Mouse (Mus musculus) c-Kit-positive CD71-negative TER-119-negative erythroid progenitor cells, embryonic 14.5 days (primary cell): ENCODE data around the gene Cyren.

ENCODE experiments used
- DNase-seq: peaks from one replicate; pipeline ENCODE4 v3.0.0-alpha.2; 2013; ENCODE audit warnings: low read depth

The Cyren gene

DNA sequence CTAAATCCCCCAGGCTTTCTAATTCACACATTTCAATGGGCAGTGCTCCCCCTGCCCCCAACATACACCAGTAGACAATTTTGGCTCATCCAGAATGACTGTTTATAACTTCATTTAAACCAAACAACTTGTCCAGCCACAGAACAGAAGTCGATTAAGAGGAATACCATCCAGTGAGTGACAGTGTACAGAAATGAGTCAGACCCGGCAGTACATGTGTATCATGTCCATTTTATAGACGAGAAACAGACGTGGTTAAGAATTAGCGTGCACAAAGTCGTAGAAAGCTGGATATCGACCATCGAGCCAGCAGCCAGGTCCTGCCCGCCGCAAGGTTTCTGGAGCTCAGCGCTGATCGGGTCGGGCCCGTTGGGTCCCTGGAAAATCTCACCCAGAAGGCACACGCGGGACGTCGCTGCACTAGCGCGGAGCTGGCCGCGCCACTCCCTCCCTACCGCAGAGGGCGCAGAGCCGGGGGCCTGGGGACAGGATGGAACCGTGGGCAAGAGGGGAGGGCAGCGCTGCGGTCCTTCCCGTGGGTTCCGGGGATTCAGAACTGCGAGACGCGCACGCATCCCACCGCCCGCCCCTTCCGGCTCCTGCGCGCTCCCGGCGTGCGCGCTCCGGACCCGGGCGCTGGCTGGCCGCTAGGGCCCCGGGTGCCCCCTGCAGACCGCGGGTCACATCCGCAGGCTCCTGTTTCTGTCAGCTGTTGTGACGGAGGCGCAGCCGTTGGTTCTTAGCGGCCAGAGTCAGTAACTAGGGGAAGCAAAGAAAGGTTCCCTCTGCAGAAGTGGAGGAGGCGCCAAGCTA, at the start of gene Cyren:
TSS of gene Cyren (minus strand) at position 552 of the 813 bp plus-strand sequence.
- DNase-seq: peak; percentile 82

DNA sequence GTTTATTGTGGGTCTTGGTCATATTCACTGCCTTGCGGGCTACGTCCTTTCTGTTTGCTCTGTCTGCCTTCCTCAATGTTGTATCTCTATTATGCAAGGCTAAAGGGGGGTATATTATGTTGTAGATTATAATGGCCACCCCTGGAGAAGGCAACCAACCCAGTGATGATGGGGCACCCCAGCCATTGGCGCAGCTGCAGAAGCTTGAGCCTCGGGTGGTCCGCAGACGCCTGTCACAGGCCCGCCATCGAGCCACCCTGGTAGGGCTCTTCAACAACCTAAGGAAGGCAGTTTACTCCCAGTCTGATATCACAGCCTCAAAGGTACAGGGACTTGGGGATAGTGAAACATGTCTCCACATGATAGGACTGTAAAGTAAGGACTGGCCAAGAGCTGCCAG, 49.7 kb upstream of the Cyren start:
- DNase-seq: no peak

GRCm38 (mm10) chr6:34927156-34927555, 49.3 kb upstream of the Cyren start:
- DNase-seq: peak; percentile 50

DNA sequence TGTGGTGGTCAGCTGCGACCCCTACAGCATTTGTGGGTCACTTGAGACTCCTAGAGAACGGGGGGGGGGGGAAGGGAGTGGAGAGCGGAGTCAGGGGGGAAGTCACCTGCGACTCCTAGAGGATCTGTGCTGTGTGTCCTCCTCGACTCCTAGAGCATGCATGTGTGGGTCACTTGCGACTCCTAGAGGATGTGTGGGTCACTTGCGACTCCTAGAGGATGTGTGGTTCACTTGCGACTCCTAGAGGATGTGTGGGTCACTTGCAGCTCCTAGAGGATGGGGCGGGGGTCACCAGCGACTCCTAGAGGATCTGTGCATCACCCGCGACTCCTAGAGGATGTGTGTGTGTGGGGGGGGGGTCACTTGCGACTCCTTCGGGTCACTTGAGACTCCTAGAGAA, 44.1 kb upstream of the Cyren start:
- peak; percentile 49 for DNase-seq

- no peak for DNase-seq
These were observed 42.8 kb upstream of the Cyren start for GRCm38 (mm10) chr6:34920631-34921030.

DNA sequence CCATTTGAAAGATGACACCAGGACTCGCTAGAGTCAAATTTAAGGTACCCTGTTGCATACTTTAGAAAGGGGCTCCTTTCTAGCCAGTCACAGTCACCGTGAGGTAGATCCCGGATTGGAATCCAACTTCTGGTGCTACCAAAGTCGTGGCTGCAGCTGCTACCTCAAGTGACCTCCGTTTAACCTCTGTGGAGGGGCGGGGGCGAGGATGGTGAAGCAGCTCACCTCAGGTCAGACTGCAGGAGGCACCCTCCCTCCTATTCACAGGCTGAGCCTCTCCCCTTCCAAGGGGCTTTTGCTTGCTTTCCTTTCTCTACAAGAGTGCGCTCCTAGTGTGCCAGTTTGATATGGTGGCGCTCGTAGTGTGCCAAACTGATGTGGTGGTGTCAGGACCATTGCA, 42.1 kb upstream of the Cyren start, which contains the start of gene Stra8:
TSS of gene Stra8 (plus strand) at position 208 of the 400 bp plus-strand sequence.
- no peak for DNase-seq

DNA sequence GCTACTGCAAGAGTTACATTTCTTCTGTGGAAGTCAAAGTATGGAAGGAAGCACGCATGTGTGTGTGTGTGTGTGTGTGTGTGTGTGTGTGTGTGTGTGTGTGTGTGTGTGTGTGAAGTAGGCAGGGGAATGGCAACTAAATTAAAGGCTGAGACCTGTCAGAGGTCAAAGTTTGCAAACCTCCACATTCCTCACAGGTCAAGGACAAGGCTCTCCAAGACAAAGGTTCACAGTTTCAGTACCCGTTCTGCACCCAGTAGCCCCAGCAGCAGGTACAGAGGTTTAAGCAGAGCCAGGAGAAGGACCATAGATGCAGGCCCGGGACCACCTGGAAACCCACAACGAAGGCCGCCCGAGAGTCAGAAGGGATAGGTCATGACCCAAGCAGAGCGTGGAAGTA, 41.3 kb upstream of the Cyren start:
- DNase-seq: no peak

DNA sequence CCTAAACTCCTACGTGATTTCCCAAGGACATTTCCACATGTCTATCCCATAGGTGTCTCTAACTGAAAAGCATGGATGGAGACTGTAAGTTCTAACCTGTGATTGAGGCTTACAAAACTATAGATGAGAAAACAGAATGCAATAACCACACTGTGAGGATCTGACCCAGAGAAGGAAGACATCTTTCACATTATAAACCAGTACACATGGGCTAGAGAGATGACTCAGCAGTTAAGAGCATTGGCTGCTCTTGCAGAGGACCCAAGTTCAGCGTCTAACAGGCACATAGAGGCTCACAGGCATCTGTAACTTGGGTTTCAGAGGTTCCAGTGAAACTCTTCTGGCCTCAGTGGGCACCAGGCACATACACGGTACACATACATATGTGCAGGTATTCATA, 36.6 kb upstream of the Cyren start:
- no peak for DNase-seq

DNA sequence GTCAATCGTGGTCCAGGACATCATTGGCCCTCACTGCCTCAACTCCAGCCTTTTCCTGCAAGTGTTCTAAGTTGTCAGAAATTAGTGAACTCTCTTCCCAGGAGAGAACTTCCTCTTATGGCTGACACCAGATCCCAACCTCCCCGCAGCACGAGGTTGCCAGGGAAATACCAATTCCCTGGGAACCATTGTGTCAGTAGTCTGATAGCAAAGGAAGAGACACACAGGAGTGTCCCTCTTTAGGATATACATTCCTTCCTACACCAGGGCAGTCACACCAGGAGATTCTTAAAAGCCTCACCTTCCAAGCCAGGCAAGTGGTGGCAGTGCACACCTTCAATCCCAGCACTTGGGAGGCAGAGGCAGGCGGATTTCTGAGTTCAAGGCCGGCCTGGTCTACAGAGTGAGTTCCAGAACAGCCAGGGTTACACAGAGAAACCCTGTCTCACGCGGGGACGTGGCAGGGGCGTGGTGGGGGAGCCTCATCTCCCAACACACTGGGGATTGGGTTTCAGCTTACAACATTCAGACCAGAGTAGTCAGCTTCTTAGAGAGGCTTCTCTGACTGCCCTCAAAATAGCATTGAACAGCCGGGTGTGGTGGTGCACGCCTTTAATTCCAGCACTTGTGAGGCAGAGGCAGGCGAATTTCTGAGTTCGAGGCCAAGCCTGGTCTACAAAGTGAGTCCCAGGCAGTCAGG, 35.6 kb upstream of the Cyren start:
- no peak for DNase-seq

DNA sequence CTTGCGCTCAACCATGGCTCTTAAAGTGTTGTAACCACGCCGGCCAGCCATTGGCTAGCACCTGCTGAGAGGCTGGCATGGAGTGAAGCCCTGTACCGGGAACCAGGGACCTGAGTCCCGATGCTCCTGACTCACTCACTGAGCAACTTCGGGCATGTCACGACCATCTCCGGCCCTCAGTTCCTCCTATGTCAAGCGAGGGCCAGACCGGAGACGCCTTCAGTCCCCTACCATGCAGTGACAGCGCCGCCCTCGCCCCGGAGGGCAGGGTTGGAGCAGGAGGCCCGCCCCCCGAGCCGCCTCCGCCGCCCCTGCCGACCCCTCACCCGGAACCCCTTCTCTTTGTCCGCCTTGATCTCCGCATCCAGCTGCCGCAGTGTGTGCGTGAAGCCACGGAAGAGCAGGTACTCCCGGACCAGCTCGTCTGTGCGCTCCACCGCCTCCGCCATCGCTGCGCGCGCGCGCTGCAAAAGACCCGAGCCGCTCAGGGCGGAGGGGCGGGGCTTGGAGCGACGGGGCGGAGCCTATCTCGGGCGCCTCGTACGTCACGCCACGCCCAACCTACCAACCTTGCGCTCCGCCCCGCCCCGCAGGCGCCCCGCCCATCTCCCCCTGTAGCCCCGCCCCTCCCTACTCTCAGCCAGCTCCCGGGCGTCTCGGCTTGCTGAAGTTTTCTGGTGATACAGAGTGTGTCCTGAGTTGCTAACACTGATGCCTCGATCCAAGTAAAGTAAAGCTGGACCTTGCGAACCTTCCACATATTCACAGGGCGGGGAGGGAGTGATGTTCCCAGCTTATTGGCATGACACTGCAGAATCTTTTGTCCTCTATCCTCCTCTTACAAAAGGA, 32.7 kb upstream of the Cyren start, which contains the start of gene Wdr91:
TSS of gene Wdr91 (minus strand) at position 506 of the 849 bp plus-strand sequence.
- DNase-seq: peak; percentile 81

GRCm38 (mm10) chr6:34909631-34910345, 31.9 kb upstream of the Cyren start:
- no peak for DNase-seq

DNA sequence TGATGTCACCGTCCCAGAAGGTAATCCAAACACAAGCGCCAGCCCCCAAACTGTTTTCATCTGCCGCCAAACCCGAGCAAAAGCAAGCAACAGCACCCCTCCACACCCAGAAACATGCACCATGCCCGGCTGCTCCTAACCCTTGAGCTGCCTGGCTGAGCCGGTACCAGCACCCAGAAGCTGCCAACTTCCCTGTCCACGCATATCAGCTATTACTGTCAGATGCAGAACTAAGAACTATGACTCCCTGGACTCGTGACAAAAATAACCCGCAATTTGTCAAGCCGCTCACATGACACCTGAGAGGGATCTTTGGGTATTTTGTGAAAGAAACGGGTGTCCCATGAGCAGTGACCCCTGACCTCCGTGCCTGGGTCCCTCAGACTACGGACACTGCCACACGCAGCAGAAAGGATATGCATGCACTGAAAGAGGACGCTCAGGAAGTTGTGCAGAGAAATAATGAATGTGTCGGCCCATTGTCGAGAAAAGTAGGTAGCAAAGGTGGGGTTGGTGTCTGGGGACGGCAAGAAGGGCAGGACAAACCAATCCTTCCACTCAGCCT, 29.9 kb upstream of the Cyren start:
- DNase-seq: no peak

DNA sequence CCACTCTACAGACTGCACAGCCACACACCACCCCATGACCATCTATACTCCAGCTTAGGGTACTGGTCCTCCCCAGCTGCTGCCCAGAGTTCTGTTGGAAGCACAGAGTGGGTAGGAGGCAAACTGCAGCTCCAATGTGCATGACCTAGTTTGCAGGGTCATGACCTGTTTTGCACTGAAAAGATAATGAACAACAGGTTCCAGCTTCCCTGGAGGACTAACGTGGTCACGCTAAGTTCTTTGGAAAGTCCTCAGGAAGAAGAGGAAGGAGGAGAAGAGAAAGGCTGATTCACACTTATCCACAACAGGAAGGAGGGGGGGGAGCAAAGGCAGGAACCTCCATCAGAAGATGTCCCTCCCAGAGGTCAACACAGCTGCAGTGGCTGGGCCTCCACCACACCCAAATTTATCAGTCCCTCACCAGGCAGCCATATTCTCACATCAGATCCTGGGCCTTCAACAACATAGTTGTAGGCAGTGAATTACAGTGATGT, 29.3 kb upstream of the Cyren start:
- DNase-seq: no peak

GRCm38 (mm10) chr6:34906661-34907060, 28.8 kb upstream of the Cyren start:
- DNase-seq: no peak

DNA sequence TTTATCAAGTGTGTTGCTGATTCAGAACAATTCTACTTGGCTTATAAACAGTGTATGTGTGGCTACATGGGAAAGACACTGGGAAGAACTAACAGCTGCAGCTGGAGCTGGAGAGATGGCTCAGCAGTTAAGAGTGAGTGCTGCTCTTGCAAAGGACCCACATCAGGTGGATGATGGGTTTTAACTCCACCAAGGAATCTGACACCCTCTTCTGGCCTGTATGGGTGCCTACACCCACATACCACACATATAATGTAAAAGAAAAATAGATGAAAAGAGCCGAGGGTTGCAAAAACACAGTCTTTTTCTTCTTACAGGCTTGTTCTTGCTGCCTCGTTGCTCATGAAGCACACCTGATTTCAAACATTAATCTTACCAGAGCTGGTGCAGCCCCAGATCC, 28.3 kb upstream of the Cyren start:
- no peak for DNase-seq

GRCm38 (mm10) chr6:34904361-34904760, 26.5 kb upstream of the Cyren start:
- DNase-seq: no peak

- no peak for DNase-seq
These were observed 26.0 kb upstream of the Cyren start for GRCm38 (mm10) chr6:34903851-34904250.

- DNase-seq: no peak
These were observed 25.6 kb upstream of the Cyren start for GRCm38 (mm10) chr6:34903441-34903840.

GRCm38 (mm10) chr6:34902578-34902977, 24.7 kb upstream of the Cyren start:
- no peak for DNase-seq

GRCm38 (mm10) chr6:34901911-34902444, 24.1 kb upstream of the Cyren start:
- DNase-seq: no peak

DNA sequence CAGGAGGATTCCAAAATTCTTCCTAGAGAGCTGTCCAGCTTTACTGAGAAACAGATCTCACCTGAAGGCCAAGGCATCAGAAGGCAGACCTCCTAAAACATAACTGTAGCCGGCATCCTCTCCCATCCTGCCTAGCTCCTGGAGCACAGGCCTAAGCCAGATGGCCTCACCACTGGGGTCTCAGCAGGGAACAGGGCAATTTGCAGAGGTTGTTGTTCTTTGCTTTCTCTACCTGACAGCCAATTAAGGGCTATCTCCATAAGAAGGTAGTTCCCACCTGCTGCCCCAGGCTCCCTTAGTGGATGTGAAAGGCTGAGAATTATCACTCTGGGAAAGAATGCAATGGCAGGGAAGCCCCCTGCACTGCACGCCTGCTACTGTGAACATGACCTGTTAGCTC, 23.1 kb upstream of the Cyren start:
- DNase-seq: no peak
